Mouse (Mus musculus) thymus, adult 18-20 months (tissue): ENCODE data around the gene Cfap298.

ENCODE experiments used
- DNase-seq, 2 experiments: peaks; one replicate each; pipeline ENCODE4 v3.0.0; 2022; ENCODE audit warnings: mixed read lengths in 2 of 2

The Cfap298 gene

DNA sequence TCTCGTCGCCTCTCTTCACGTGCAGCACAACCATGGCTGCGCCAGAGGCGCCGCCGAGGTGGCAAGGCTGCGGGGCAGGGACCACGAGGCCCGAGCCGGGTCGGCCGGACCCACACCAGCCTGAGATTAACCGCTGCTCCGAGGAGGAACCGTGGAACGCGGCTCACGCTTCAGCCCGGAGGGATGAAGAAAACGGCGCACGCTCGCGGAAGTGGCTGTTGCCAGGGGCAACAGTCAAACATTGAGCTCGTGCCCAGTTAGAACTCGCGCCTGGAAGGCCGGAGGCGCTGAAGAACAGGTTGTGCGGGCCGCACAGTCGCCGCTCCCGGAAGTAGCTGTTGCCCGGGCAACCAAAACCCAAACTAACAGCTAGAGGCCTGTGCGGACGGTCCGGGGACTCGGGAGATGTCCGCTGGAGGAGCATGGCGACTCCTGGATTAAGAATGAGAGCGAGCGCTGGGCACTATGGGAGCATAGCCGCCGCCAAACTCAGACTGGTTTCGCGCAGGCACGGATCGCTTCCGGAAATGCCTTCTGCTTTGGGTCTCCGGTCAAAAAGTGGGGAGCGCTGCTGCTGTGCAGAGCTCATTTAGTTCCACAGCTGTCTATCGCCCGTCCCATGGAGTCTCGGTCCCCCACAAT, at the start of gene Cfap298:
TSS of gene Cfap298 (minus strand) at position 428 of the 642 bp plus-strand sequence.
- peak; percentile 81 to 83 for DNase-seq

DNA sequence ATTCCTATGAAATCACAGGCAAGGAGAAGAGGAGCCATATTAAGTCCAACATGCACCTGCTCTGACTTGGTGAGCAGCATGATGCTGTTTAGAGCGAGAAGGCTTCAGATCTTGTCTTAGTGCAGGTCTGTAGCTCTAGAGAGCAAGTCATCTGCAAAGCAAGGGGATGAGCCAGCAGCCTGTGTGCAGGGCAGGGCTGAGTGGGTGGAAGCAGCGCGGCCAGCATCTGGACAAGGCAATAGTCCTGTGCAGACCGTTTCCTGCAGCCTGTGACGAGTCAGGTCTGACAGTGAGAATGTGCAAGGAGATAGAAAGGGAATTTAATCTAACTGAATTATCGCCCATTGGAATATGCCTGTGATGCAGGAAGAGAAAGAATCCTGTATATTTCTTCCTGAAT, 36.1 kb upstream of the Cfap298 start:
- no peak for DNase-seq

DNA sequence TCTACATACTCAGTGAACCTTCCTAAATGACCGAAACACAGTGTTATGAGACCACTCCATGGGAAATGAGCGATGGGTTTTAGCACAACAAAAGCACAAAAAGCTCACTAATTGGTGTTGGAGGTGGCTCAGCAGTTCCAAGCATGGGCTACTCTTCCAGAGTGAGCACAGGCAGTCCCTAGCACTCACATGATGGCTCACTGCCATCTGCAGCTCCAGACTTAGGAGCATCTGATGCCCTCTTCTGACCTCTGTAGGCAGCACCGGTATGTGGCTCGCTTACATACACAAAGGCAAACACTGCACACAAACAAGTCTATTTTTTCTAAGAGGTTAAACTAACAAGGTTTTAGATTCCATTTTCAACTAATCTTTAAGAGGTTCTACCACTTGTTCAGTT, 31.3 kb upstream of the Cfap298 start:
- no peak for DNase-seq

DNA sequence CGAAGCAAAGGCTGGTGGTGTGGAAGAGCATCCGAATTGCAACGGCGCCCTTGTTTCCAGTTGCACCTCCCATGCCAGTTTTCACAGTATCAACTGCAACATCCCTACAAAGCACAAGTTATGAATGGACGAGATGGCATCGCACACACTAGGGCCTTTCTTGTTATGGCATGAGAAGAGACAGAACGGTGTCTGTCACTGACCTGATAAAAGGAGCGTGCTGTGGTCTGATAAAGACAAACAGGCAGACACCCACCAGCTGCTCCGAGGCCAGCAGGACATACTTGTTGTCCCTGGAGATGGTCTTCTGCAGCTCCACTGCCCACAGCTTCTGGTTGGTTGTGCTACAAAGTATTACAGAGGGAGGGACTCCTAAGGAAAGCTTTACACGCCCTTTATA, 29.4 kb upstream of the Cfap298 start:
- no peak for DNase-seq

DNA sequence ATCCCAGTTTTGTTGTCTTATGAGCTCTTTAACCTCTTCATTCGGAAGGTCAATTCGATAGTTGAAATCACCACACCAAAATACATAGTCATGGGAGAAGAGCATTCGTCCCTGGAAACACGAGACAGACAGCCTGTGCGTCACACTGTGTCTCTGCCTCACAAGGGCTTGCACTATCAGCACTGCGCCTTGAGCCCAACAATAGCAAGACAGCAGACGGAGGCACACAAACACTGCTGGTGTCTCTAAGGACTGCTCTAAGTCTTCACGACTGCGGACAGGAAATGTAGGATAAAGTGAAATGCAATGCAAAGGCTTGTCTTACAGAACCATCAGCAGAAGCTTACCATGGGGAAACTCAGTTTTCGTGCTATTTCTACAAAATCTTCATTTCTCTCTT, 29.0 kb upstream of the Cfap298 start:
- DNase-seq, result no peak

DNA sequence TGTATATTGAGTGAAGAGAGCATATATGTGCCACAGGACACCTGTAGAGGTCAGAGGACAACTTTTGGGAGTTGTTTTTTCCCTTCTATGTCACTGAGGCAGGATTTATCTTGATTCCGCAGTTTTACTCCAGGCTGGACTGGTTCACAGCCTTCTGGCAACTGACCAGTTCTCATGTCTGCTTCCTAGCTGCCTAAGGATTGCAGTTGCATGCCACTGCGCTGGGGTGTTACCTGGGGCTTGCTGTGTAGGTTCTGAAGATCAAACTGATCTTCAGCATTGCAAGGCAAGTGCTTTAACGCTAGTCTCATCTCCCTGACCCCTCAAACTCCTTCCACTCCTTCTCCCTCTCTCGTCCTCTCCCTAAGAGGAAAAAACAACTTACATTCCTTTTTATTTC, 28.3 kb upstream of the Cfap298 start:
- no peak for DNase-seq

DNA sequence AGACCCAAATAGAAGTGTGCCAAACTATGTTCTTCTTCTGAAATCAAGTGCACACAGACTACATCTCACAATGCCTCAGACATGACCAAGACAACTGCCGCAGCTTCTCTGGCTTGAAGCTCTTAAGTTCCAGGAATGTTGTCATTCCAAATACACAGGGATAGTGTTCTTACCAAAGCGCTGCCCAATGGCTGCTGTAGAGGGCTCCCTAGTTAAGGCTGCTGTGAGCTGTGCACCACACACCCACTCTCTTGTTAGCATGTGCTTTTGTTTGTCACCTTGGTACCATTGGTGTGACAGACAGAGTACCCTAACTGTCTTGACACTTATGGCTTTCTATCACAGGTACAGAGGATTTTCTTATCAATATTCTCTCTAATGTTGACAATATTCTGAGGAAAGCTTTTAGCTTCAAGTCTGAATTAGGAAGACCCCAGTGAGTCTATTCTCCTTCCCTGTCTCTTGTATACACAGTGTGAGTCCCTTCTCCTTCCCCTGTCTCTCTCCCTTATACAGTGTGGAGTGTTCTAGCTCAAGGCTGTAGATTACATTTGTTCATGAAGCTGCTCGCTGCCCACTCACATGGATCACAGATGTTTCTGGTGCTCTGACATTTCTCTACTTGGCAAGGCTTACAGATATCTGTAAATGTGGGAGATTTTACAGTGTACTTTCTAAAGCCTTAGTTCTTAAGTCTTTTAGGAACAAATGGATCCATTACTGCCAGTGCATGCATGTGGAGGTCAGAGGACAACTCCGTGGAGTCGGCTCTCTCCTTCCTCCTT, 23.6 kb upstream of the Cfap298 start:
- DNase-seq, result no peak

DNA sequence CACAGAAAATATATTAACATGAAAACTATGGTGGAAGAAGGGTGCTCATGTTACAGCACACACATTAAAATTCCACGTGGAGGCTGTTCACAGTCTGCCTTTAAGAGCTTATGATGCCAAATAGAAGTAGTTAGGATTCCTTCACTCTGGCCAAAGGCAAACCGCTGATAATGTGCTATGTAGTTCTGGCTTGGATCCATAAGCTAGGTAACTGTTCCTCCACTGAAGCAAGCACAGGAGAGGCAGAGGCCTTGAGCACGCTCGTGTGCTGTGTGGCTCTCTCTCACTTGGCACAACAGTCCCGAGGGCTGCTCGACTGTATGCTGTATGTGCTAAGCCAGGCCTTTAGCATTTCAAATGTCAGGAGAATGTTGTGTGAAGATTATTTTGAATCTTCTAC, 20.6 kb upstream of the Cfap298 start:
- DNase-seq, result no peak

DNA sequence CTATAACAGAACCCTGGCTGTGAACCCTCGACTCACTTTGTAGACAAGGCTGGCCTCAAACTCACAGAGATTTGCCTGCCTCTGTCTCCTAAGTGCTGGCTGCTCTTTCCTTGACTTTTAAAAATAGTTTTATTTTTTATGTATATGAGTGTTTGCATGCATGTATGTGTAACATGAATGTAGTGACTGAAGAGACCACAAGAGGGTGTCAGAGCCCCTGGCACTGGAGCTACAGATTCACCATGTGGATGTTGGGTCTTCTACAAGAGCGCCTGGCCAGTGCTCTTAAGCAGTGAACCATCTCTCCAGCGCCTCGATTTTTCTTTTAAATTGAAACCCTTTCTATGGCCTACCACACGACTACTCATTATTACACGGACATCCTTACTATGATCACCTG, 18.9 kb upstream of the Cfap298 start:
- no peak for DNase-seq

DNA sequence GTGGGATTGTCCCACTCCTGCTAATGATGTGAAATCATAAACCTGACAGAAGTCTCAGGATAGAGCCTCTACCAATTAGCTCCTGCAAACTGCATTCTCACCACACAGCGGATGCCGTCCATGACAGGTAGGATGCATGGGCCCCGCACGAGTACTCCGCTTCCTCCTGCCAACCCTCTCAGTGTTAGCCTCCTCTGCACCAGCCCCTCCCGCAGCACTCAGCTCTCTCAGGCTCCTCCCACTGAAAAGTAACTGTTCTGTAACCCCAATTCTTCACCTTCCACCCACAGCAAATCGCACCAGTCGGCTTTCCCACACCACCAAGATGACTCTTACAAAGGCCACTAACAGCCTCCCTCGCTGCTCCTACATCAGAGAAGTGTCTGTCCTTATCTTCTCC, 18.2 kb upstream of the Cfap298 start:
- DNase-seq, result no peak

DNA sequence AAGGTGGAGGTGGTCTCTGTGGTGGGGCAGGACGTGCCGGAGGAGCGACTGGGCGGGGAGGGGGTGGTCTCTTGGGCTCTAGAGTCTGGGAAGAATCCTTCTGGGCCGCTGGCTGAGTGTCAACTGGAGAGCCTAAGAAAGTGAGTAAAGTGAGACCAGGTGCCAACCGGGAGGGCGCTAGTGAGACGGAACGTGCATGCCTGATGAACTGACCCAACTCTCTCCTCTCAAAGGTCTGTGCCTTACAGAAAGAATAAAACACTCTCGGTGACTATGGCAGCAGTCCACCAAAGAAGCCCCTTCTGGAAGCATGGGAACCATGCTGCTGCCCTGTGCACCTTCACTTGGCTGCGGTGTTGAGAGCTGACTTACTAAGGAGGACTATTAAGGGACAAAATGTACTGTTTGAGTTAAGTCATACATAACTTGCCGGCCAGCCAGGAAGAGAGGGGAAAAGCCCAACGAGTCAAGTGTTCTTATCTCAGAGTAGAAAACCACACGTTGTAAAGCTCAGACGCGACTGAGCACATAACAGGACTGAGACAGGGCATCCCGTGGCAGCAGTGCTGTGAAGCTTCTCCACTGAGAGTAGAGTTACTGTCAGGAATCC, 15.5 kb upstream of the Cfap298 start:
- no peak for DNase-seq

DNA sequence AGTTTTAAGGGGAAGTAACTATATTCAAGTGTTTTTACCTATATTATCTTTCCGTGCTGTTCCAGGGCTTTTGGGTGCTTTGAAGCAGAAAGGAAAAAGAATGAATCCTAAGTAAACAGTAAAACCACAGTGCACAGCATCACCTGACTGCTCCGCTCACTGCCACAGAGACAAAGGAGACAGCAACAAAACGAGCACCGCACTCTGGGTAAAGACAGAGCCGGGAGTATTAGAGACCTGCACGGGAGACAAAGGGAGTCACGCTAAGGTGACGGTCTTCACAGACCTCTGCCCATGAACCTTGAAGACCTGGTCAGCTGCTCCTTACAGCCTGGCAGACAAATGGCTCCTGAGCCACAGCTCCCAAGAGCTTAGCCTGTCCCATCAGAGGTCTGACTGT, 12.1 kb upstream of the Cfap298 start:
- no peak for DNase-seq

DNA sequence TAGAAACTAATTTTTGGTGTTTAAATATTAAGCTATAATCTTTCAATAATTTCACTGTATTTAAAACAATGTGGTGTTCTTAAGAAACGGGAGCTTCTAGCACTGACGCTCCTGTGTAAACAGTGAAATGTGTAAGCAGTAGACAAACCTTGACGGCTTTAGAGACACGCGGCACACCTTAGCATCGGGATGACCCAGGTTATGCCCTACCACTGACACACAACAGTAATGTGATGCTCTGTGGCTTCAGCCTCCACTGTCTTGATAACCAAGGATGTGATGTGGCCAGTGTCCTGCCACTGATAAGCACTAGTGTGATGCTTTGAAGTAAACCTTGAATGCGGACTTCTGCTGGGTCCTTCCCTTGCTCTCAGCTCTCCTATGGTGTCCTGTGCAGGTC, 6.3 kb upstream of the Cfap298 start:
- no peak for DNase-seq

DNA sequence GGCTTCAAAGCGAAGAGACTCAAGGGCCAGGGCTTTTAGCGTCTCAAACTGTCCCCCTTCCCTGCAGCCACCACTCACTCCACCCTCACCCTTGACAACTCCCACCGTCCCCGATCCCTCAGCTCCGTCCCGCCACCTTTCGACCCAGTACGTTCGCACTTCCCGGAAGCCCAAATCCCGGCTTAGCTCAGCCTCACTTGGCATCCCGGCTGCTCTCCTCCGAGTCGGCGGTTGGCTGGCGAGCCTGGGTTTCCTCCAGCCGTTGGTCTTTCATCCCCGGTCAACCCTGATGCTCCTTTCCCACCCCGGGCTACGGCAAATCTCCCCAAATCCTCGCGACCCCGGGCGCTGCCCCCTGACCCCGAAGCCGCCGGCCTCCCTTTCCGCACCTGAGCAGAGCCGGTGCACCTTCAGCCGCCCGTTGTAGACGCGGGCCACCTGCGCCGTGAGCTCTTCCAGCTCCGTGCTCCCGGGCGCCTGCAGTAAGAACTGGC, 674 bp downstream of the Cfap298 start:
- DNase-seq, result peak; percentile 42 to 44

DNA sequence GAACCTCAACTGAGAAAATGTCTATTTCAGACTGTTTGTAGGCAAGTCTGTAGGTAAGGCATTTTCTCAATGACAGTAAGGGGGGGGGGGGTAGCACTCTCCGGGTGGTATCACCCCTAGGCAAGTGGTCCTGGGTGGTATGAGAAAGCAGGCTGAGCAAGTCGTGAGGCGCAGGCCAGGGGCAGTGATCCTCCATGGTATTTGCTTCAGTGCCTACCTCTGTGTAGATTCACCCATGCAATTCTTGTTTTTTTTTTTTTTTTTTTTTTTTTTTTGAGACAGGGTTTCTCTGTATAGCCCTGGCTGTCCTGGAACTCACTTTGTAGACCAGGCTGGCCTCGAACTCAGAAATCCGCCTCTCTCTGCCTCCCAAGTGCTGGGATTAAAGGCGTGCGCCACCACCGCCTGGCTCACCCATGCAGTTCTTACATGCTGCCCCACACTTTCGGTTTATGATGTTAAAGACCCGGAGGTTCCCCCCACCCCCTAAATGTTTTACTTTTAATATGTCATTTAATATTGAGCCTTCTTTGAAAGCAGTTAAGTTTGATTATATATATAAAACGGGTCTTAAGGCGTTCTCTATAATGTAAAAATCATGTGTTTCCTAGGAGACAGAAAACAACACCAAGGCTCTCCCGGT, 1.3 kb downstream of the Cfap298 start:
- no peak for DNase-seq

DNA sequence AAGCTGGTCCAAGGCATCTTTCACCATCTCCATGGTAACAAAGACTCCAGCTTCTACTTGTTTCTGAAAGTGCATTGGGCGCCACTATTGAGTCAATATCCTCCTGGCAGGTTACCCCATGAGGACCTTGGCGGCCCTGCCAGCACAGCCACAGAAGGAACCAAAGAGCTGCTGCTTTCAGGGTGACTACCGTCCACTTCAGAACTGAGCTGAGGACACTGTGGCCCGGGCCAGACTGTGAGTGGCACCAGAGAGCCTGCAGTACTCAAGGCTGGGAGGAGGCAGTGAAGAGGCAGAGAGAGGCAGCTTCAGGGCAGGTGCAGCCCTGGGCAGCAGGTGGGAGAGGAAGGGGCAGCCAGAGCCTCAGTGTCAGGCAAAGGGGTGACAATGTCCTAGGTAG, 7.5 kb downstream of the Cfap298 start:
- DNase-seq, result no peak

DNA sequence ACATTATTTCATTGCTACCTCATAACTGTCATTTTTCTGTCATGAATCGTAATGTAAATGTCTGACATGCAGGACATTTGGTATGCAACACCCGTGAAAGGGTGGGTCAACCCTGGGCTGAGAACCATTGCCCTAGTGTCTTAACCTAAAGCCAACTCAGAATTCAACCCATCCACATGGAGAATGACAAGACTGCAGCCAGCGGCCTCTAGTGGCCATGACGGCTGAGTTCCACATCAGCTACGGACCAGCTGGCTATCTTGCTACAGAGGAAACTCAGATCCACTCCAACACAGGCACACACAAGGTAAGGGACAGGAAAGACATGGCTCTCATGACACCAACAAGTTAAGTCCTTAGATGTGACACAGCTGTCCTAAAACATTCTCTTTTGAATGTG, 9.5 kb downstream of the Cfap298 start:
- DNase-seq, result no peak

DNA sequence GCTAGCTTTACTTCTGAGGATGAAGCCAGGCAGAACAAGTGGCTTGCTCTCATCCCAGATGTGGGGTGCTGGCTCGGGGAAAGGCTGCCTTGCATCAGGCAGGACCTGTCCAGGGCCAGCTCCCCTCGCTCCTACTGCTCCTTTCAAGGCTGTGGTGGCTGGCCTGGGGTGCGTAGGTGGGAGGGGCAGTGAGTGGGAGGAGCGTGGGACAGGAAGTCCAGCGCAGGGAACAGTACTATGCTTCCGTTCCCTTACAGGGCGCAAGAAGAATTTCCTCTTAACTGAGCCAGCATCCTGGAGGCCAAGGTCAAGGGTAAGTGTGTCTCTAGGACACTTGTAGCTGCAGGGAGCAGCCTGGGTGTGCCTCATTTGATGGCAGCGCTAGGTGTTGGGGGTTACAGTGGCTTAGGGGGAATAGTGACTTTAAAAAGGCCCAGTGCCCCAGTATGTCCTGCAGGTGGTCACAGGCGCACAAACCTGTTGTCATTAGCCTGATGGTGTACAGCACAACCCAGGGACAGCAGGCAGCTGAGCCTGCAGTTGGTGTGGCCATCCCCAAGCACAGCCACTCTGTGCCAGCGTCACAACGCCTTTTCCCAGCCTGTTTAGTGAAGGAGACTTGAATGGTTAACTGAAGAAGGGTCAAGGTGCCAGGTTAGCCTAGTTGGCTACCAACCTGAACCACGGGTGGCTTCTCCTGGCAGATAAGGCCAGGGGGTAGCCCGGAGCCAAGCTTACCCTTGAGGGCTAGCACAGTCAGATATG, 10.1 kb downstream of the Cfap298 start:
- DNase-seq, result no peak

DNA sequence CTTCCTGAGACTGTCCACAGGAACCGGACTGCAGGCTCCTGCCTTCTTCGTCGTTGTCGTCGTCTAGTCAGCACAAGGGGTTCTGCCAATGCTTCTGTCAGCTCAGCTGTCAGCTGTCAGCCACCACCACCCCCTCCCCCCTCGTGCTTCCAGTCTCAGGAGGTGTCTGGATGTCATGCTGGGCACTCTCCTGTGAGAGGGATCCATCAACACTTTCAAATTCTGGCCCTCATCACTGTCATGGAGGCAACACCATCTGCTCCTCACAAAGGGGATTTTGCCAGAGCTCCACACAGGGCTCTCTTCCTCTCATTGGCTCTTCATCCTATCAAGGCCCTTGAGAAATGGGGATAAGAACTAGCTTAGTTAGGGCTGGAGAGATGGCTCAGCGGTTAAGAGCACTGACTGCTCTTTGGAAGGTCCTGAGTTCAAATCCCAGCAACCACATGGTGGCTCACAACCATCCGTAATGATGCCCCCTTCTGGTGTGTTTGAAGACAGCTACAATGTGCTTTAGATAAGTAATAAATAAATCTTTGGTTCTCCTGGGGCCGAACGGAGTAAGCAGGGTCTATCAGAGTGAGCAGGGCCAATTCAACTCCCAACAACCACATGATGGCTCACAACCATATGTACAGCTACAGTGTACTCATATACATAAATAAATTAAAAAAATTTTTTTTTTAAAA, 13.3 kb downstream of the Cfap298 start:
- DNase-seq, result no peak

DNA sequence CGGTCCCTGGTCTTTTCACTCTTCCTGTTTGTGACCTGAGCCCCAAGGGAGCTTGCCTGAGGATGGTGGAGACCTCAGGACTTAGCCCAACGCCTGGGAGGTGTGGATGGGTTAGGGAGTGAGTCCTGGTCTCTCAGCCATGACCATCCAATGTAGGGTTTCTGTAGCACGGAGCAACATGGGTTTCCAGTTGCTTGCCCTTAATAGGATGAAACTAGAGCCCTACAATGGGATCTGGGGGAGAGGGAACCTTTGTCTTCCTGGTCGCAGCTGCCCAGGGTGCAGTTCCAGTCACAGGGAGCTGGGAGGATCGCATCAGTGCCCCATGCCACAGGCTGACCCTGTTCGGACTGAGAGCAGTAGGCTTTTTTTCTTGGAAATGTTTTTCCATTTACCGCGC, 17.8 kb downstream of the Cfap298 start:
- DNase-seq, result no peak

DNA sequence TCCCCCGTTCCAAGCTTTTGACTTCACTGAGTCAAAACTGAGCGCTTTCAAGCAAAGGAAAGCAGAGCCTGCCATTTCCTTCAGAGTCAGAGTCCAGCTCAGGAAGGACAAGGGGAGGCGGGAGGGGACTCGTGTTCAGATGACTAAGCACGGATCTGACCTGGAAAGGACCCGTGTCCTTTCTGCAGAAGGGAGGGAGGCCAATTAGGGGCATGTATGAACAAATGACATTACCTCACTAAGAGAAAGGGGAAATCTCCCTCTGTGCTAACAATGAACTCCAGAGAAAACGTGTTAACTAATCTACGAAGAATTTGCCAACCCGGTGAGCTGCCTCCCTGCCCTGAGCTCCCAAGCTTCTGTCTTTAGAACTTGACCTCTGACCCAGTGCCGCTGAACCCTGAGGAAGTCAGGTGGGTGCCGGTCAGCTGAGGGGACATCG, 18.9 kb downstream of the Cfap298 start:
- DNase-seq, result no peak

DNA sequence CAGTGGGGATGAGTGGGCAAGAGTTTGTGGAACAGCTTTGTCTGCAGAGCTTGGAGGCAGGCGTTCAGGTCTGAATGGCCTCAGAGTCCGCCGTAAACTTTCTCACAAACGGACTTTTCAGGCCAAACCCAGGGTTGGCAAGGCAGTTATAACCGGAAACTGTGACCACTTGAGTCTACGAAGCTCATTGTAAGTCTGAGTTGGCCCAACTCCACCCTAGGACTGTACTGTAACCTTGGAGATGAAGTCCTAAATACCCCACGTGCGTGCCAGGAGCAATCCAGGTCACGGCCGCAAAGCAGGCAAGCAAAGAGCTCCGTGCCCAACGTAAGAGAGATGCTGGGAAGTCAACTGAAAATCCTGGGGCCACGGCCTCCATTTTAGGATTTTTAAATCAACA, 23.1 kb downstream of the Cfap298 start:
- no peak for DNase-seq
